Mouse (Mus musculus) myocyte (in vitro differentiated cells): ENCODE measurements at regions not wholly inside any gene's neighbourhood (a gene's known extent, or its start where the extent isn't known, plus 50 kb on each side); places are given as distances from the start of the nearest gene placed in this dataset.

Experiments
- E2F4 ChIP-seq: IDR thresholded peaks from one replicate; pipeline ENCODE4 v1.6.1; 2011; ENCODE audit warnings: mild to moderate bottlenecking, control low read depth, moderate library complexity; ENCODE audit not compliant: insufficient read depth
- MAX ChIP-seq: IDR thresholded peaks from one replicate; pipeline ENCODE4 v1.6.1; 2011; ENCODE audit warnings: low read depth, mild to moderate bottlenecking, control low read depth
- MYOD1 ChIP-seq, 3 experiments: IDR thresholded peaks; one replicate each; pipeline ENCODE4 v1.6.1; 2011; ENCODE audit warnings: control low read depth in 2 of 3, low read depth in 2 of 3, mild to moderate bottlenecking in 2 of 3, moderate library complexity in 1 of 3; ENCODE audit not compliant: insufficient read length in 2 of 3, control insufficient read depth in 1 of 3
- MYOG ChIP-seq, 3 experiments: IDR thresholded peaks; one replicate each; pipeline ENCODE4 v1.6.1; 2011; ENCODE audit warnings: control low read depth in 2 of 3, low read depth in 2 of 3, mild to moderate bottlenecking in 2 of 3; ENCODE audit not compliant: insufficient read length in 2 of 3, control insufficient read depth in 1 of 3, insufficient read depth in 1 of 3
- POLR2A ChIP-seq: IDR thresholded peaks from one replicate; pipeline ENCODE4 v1.6.1; 2011; ENCODE audit warnings: low read depth, mild to moderate bottlenecking, control low read depth, moderate library complexity; ENCODE audit not compliant: insufficient read length
- REST ChIP-seq: IDR thresholded peaks from one replicate; pipeline ENCODE4 v1.6.1; 2011; ENCODE audit warnings: mild to moderate bottlenecking, control low read depth, moderate library complexity; ENCODE audit not compliant: insufficient read depth, insufficient read length
- SRF ChIP-seq: IDR thresholded peaks from one replicate; pipeline ENCODE4 v1.6.1; 2011; ENCODE audit warnings: low read depth; ENCODE audit not compliant: control insufficient read depth, insufficient read length
- USF1 ChIP-seq: IDR thresholded peaks from one replicate; pipeline ENCODE4 v1.6.1; 2011; ENCODE audit warnings: low read depth, mild to moderate bottlenecking, control low read depth, moderate library complexity

DNA sequence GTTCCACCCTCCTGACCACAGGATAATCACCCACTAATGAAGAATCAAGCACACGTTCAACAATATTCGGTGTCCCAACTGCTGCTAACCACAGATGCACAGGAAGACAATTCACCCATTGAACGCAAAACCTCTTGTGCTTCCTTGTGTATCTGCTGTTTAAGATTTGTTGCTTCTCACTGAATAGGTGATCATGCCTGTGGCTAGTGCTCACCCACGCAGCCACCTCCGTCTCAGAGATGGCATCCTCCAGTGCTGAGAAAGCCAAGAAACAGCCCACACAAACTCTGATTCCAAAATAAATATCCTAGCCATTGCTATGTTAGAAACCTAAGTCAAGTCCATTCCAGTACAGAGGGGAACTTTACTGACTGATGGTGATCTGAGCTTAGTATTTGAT, 520.7 kb upstream of the Adamts16 start:
- TF ChIP-seq POLR2A (no peak), USF1 (no peak), MYOG (IDR thresholded peaks at IDR 0.05; ENCODE audit: control insufficient read depth in 1 of 3, insufficient read depth in 1 of 3, insufficient read length in 2 of 3, low read depth in 2 of 3) (peak in 1 of 3 experiments; percentile 51), E2F4 (no peak), SRF (no peak), REST (no peak), MAX (no peak), MYOD1 (IDR thresholded peaks at IDR 0.05; ENCODE audit: control insufficient read depth in 1 of 3, insufficient read length in 2 of 3, low read depth in 2 of 3) (peak in 1 of 3 experiments; percentile 54)
